Mouse (Mus musculus) layer of hippocampus, adult 9-11 months (tissue): Measurements from ENCODE around the gene Mamstr.

Experiments
- DNase-seq: peaks from one replicate; pipeline ENCODE4 v3.0.0; 2022

Gene Mamstr

DNA sequence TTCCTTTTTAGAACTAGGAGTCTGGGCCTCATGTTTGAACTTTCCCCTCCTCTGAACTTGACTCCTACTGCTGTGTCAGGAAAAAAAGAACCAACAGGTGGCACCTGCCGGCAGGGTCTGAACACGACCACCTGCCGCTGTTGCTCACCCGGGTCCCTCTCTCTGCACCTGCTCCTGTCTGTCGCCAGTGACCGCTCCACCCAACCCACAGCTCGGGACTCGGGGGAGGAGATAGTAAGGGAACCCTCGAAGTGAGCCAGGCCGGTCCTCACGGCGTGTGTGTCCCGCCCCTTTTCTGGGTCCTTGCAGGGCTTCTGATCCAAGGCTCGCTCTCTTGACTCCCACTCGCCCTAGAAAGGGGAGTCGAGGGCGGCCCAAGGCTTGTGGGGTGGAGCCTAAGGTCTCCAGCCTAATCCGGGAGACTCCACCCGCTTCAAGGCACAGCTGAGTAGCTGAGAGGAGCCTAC, at the start of gene Mamstr:
Gene Mamstr, plus strand, starts transcription at position 417 of the 467 bp plus-strand sequence.
- no peak for DNase-seq

DNA sequence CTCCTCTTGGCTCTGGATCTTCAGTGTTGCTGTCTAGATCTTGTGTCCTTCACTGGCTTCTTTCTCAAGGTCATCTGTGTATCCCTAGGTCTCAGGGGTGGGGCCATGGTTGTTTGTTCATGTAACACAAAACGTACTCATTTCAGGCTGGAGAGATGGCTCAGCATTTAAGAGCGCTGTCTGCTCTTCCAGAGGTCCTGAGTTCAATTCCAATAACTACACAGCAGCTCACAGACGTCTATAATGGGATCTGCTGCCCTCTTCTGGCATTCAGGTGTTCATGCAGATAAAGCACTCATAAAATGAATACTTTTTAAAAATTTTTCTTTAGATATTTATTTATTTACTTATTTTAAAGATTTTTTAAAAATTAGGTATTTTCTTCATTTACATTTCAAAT, 48.9 kb upstream of the Mamstr start:
- DNase-seq, result no peak

DNA sequence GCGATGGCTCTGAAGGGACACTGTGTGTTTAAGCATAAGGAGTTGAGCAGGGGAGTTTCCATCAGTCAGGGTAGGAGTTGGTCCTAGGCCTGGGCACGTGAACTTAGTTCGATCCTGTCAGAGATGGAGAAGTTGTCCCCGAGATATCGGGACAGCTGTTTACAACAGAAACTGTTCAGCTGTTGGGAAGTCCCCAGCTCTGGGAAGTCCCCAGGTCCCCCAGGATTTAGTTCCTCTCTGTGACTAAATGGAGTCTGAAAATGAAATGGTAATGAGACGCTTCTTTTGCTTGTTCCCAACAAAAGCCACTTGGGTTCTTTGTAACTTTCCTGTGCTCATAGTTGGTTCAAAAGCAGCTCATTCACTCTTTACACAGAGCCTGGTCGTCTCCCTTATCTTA, 47.9 kb upstream of the Mamstr start:
- no peak for DNase-seq

DNA sequence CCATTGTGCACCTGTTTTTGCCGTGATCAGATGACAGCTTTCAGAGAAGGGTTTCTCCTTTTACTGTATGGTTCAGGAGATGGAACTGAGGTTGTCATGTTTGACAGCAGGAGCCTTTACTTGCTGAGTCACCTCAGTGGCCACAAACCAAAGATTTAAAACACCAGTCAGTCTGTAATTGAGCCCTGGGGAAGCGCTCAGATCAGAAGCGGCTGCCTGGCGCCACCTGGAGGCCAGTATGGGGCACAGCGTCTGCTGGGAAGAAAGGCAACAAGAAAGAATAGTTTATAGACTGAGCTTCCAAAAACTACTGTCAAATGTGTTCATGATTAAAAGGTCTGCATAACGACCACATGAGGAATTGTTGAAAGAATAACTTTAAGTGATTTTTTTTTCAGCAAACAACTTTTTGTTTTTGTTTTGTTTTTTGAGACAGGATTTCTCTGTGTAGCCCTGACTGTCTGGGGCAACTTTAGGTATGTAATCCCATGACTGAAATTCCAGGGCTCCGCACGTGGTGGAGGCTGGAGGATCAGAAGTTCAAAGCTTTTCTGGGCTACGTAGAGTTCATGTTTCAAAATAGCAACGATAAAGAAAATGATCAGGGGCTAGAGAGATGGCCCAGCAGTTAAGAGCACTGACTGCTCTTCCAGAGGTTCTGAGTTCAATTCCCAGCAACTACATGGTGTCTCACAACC, 46.5 kb upstream of the Mamstr start:
- DNase-seq, result no peak

DNA sequence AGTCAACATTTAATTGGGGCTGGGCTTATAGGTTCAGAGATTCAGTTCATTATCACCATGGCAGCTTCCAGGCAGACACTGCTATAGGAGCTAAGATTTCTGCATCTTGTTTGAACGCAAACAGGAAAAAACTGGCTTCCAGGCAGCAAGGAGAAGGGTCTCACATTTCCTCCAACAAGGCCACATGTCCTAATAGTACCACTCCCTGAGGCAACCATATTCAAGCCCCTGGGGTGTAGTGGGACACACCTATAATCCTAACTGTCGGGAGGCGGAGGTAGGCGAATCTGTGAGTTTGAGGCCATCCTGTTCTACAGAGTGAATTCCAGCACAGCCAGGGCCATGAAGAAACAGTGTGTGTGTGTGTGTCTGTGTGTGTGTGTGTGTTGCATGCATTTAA, 44.6 kb upstream of the Mamstr start:
- DNase-seq, result no peak

DNA sequence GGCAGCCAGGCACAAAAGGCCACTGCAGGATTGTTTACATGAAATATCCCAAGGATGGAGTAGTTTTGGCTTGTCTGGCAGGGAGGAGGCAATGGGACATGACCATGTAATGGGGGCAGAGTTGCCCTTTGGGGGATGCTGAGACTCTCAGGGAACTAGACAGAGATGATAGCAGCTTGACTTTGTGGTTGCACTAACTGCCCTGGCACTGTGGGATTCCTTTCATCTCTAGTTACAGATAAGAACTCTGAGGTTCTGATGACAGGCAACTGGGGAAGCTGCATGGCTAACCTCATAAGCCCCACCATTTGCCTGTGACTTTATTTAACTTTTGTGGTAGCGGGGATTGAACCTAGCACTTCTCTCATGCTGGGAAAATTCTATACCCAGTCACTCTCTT, 43.7 kb upstream of the Mamstr start:
- no peak for DNase-seq

DNA sequence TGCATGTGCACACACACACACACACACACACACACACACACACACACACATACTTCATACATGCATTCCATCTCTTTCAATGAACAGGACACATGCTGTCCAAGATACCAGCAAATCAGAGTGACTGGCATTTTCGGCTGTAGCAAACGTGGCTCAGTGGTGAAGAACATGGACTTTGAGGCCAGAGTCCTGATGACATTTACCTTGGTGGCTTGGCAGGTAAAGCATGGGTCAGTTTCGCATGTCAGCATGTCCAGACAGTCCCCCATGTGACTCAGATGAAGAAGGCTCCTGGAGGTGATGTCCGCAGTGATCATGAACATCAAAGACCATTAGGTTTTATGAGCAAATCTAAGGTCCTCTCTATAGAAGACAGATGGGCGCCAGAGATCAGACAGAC, 42.8 kb upstream of the Mamstr start:
- no peak for DNase-seq

DNA sequence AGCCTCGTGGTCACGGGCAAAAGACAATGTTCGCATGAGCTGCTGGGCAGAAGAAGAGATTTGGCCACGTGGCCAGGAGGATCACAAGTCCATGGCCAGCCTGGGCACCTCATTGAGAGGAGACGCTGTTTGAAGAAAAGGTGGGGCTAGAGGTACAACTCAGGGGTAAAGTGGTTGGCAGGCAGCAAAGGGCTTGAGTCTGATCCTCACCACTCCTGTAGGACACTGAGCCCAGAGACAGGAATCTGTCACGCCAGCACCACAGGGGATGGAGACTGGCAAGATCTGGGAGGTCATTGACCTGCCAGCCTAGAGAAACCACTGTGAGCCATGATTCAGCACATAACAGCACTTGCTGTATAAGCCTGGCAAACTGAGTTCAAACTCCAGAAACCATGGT, 42.2 kb upstream of the Mamstr start:
- no peak for DNase-seq

DNA sequence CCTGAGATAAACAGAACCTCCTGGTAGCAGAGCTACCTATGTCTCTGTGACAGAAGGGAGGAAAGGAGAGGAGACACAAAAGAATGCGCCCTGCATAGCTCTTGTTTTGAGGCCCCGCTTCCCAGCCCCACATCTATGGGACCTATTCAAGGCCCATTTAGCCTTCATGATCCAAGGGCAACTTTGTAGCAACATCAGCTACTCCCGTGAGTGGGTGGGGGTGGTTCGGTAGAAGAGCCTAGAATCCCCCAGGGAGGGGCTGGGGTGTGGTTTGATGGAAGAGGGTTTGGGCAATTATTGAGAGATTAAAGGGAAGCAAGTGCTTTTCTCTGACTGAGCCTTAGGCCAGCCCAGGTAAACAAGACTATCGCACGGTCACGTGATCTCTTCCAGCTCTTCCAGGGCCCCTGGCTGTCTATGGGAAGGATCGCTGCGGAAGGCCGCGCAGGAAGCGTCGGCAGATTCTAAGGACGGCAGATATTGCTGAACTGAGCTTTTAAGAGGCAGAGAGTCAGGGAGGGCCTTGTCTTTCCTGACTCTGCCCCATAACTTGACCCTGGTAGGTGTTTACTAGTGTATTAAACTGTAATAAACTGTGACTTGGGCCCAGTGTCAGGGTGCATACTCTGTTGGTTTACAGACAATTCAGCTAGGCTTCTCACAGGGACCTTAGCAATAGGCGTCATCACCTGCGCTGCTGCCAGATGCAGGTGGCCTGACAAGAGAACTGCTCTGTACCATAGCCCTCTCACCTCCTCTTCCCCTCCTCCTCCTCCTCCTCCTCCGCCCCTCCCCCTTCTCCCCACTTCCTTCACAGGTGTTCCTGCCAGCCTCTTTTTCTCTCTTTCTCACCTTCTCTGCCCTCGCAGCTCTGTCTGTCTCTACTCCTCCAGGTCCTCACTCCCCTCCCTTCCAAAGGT, 40.6 kb upstream of the Mamstr start:
- no peak for DNase-seq

DNA sequence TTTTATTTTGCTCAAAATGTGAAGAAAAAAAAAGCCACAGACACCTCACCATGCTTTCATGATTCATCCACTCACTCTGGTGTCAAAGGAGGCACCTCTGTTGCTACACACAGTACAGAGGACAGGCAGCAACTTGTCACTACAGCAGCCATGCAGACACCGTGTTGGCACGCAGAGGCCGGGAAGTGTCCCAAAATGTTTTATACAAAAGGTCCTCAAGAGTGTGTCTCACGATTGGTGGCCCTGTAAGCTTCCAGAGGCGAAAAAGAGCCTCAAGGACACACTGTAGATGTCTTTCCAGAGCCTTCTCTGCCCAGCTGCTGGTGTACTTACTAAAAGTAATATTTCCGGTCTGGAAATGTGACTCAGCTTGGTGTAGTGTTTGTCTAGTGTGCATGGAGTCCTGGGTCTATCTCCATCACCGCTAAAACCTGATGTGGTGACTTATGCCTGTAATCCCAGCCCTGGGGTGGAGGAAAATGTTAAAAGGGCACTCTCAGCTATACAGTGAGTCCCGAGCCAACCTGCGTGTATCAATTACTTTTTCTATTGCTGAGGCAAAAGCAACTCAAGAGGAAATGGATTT, 34.0 kb upstream of the Mamstr start:
- no peak for DNase-seq

DNA sequence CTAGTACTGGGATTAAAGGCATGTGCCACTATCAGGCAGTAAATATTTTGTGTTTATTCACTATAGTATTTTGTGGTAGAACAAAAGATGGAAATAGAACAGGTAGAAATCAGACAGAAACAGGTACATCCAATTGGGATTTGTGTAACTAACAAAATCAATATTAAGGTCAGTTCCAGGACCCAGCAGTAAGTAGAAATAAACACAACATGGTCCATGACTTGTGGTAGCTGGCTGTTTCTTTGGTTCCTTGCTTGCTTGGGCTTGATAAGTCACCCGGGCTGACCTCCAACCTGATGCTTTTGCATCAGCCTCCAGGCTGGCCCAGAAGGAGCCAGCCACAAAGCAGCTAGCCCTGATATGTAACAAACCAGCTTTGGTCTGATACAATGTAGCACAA, 30.3 kb upstream of the Mamstr start:
- DNase-seq, result no peak

DNA sequence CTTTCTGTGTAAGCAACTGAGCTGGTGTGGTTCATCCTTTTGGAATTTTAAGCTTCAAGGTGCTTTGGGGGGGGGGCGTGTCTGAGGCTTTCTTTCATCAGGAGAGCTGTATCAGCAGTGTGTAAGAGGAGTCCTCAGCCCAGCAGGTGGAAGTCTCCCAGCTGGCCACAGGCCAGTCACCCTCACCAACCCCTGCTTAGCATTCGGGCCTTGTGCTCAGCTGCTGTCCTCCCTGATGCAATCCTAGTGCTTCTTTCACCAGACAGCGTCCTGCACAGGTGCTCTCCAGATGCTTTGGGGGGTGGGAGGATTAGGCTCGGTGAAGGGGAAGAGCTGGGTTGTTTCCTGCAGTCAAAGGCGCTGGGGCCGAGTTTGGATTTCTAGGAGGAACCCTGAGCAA, 23.5 kb upstream of the Mamstr start:
- no peak for DNase-seq

DNA sequence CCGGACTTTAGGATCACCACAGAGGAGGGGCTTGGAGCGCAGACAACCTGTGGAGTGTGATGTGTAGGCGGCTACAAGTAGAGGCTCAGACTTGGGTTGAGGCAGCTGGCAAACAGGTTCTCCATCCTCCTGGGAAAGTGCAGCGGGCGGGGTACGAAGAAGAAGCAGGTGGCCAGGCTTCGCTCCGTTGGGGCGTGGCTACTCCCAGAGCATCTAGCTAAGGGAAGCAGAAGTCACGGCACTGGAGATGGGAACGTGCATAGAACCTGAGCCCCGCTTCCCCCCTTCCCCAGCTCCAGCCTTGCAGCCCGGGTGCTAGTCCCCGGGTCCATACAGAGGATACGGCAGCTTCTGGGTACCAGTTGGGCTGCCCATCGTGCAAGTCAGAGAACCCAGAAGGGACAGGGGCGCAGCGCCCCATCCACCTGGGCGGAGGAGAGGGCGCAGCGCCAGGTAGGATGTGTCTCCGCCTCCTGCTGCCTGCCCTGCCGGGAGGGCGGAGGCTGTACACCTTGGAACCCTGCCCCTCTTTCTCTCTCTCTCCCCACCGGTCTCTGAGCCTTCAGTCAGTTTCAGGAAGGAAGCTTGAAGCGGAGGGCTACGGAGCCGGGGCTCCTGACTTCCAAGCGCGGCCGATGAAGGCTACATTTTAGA, 22.6 kb upstream of the Mamstr start, which contains the start of gene Fut1:
Gene Fut1, plus strand, starts transcription at position 248 of the 654 bp plus-strand sequence.
- DNase-seq, result no peak

DNA sequence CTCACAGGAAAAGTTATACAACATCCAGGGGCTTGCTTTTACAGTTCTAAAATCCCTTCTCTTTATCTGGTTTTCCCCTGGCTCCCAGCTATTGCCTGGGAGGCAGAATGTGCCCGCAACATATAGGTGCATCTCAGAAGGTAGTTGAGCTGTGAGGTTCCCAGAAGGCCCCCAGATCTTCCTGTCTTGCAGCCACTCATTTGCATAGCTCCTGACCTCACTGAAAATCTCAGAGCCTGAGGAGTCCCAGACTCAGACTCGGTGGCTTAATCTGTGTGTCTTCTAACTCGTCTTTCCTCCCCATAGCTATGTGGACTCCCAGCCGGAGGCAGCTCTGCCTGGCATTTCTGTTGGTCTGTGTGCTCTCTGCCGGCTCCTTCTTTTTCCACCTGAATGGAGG, 21.5 kb upstream of the Mamstr start:
- DNase-seq, result no peak

DNA sequence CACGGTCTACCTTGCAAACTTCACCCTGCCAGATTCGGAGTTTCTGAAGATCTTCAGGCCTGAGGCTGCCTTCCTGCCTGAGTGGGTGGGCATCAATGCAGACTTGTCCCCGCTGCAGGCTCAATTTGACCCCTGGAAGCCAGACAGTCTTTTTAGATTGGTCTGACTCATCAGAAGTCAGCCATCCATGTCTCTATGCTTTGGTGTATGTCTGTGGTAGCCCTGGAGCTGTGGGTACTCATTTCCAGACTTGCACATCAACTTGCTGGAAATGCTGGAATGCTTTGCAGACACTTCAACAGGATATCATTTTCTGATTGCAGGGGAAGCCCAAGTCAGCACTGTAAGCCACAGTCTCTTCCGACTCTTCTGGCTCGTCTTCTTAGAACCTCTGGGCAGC, 20.2 kb upstream of the Mamstr start:
- no peak for DNase-seq

DNA sequence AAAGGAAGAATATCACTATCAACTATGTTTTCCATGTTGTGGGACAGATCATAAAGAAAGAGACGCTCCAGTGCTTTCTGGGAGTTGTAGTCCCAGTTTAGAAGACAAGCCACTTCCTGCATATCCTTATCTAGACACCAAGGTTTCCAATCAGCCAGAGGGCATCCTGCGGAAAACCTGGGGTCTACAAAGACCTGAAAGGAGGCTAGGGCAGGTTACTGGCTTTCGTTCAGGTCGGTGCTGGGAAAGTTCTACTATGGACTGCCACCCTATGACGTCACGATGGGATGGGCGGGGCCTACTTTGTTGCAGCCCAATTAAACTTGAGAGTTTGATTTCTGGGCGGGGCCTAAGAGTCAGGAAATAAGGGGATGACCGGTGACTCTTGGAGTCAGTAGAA, 18.3 kb upstream of the Mamstr start, which contains the start of gene Izumo1:
Gene Izumo1, plus strand, starts transcription at position 369 of the 400 bp plus-strand sequence.
- DNase-seq, result no peak

DNA sequence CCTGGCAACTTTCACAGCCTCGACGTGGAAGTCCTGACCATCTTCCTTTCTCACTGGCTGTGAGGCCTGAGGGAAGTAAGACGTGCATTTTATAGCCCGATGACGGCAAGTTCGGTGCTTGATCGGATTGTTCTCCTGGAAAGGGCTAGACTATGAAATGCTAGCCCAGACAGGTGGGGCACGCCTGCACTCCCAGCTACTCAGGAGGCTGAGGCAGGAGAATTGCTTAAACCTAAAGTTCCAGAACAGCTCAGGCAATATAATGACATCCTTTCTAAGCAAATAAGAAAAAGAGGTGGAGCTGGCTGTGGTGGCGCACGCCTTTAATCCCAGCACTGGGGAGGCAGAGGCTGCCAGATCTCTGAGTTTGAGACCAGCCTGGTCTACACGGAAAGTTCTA, 16.3 kb upstream of the Mamstr start:
- DNase-seq, result no peak

DNA sequence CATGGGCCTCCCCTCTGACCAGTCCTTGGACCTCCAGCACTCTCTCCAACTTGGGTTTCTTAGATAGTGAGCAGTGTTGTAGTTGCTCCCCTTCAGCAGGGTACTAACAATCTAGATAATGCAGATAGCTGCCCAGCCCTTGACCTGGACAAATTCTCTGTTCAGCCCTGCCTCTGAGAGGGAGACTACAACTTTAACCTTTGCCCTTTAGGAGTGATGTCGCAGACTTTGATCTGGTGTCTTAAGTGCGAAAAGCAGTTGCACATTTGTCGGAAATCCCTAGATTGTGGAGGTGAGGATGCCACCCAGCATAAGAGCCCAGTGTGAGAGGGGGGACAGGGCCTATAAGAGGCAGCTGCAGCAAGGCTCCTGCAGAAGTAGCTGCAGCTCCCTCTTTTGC, 15.1 kb upstream of the Mamstr start:
- DNase-seq, result no peak

DNA sequence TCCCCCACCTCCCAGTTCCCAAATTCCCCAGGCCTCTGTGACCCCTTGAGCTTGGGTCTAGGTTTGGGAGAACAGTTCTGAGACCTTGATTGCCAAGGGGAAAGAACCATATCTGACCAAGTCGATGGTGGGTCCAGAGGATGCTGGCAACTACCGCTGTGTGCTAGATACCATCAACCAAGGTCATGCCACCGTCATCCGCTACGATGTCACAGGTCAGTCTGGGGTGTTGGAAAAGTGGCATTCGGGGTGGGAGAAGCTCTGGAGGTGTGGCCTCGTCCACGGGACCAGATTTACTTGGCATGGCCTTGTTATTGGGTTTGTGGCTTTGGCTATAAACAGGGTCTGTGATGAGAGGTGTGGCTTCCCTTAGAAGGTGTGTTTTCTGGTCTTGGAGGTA, 14.3 kb upstream of the Mamstr start:
- no peak for DNase-seq

DNA sequence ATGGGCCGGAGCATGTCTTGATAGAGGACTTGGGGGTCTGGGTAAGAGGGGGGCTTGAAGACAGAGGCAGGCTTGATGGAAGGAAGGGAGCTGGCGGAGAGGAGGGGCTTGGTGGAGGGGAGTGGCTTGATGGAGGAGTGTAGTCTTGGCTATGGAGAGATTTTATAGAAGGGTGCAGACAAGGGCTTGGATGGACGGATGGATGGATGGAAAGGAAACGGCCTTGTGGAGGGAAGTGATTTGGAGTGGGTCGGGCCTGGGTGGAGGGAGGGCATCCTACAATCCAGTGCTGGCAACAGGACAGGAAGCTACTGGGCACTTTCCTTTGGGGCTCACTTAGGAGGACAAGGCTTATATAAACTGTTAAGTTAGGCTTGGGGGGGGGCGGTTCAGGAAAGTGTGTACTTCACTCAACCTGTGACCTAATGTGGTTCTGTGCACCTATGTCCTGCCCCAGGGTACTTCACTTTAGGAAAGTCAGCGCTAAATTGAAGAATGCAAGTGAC, 13.2 kb upstream of the Mamstr start:
- no peak for DNase-seq

DNA sequence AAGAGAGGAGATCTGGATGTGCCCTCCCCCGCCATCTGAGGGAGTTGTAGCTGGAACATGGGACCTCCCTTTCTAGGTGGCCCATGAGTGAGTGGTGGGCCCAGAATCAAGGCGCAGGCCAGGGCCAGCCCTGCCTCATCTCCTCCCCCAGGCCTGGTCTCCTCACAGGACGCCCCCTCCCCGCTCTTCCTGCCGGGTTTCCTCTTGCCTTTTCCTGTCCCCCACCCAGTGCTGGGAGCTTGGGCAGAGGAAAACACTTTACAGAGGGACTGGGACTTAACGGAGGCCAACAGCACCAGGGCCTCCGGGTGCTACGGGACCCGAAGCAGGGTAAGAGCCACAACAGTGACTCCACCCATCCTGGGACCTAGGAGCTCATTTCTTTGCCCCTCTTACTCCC, 12.5 kb upstream of the Mamstr start, which contains the start of gene Rasip1:
Gene Rasip1, plus strand, starts transcription at position 228 of the 400 bp plus-strand sequence.
- no peak for DNase-seq

DNA sequence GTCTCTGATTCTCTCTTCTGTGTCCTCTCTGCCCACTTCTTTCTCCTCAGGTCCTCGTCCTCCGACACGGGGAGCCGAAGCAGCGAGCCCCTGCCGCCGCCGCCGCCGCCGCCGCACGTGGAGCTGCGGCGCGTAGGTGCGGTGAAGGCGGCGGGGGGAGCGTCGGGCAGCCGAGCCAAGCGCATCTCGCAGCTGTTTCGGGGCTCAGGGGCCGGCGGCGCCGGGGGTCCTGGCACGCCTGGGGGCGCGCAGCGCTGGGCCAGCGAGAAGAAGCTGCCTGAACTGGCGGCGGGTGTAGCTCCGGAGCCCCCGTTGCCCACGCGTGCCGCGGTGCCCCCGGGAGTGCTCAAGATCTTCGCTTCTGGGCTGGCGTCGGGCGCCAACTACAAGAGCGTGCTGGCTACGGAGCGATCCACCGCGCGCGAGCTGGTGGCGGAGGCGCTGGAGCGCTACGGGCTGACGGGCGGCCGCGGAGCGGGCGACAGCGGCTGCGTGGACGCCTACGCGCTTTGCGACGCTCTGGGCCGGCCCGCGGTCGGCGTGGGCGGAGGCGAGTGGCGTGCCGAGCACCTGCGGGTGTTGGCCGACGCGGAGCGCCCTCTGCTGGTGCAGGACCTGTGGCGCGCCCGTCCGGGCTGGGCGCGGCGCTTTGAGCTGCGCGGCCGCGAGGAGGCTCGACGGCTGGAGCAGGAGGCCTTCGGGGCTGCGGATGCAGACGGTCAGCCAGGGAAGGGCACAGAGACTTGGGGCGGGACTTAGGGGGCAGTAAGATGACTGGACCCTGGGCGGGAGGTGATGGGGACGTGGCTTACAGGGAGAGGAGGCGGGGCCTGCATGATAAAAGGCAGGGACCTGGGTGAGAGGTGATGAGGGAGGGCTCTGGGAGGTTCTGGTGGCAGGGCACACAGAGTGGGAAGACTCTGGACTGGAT, 11.1 kb upstream of the Mamstr start:
- peak; percentile 81 for DNase-seq
